Mouse (Mus musculus) adrenal gland, postnatal 25 days (tissue): ENCODE results near the gene Clca3a2. TPM values are rescaled to one million over a fixed set of nuclear protein-coding genes. Genes with fewer than 3 reads are reported as not detected.

Source experiments
- total RNA-seq: library from RNA; stranded (reverse); gene quantifications from 2 replicates; pipeline ENCODE4 v1.2.3, GENCODE M21; 2021

Gene Clca3a2
- total RNA-seq, 1 experiment from 2014 or later, result not detected

Other genes with a start within 250 kb of the Clca3a2 start
- 12.9 and 19.5 TPM in 2 replicates for gene Hs2st1, start 249.3 kb downstream of the Clca3a2 start, total RNA-seq
- 249 and 324 TPM in 2 replicates for gene Selenof, start 249.2 kb downstream of the Clca3a2 start, total RNA-seq
- gene Sh3glb1, start 99.2 kb downstream of the Clca3a2 start, total RNA-seq, result 180 and 199 TPM in 2 replicates
- gene Clca3a1, start 58.5 kb downstream of the Clca3a2 start, total RNA-seq, result 9.2 TPM in 2 replicates
- gene Clca3b, start 29.9 kb upstream of the Clca3a2 start, total RNA-seq, result not detected in 2 replicates
- gene Clca4b, start 113.0 kb upstream of the Clca3a2 start, total RNA-seq, result not detected in 2 replicates
- not detected in 2 replicates for gene Clca4a, start 155.6 kb upstream of the Clca3a2 start, total RNA-seq
- not detected in 2 replicates for gene Clca1, start 213.3 kb upstream of the Clca3a2 start, total RNA-seq